Mouse (Mus musculus): ENCODE measurements at regions not wholly inside any gene's neighbourhood (a gene's known extent, or its start where the extent isn't known, plus 50 kb on each side); places are given as distances from the start of the nearest gene placed in this dataset.
"Not testable (repeated sequence)": the region's sequence is repeated elsewhere in the genome, so short reads cannot be mapped to it uniquely, and the experiment has no call there.

- no peak for DNase-seq (ENCODE audit: low spot score)
These were observed 59.3 kb downstream of the Sox2 start for GRCm38 (mm10) chr3:34709553-34709952.

GRCm38 (mm10) chr3:34712137-34712536 lies 61.9 kb downstream of the Sox2 start:
- not testable (repeated sequence) for DNase-seq (ENCODE audit: low spot score)

GRCm38 (mm10) chr3:34722506-34722905 lies 72.3 kb downstream of the Sox2 start:
- DNase-seq (ENCODE audit: low spot score): no peak

GRCm38 (mm10) chr3:34726955-34727354 lies 76.8 kb downstream of the Sox2 start:
- DNase-seq (ENCODE audit: low spot score): no peak

GRCm38 (mm10) chr3:34728282-34728681 lies 78.1 kb downstream of the Sox2 start:
- DNase-seq (ENCODE audit: low spot score): no peak

- DNase-seq (ENCODE audit: low spot score): no peak
These were observed 84.8 kb downstream of the Sox2 start for GRCm38 (mm10) chr3:34734966-34735365.

GRCm38 (mm10) chr3:34738001-34738400 lies 87.8 kb downstream of the Sox2 start:
- no peak for DNase-seq (ENCODE audit: low spot score)

- DNase-seq (ENCODE audit: low spot score): peak; percentile 66
These were observed 88.7 kb downstream of the Sox2 start for GRCm38 (mm10) chr3:34738938-34739337.

GRCm38 (mm10) chr3:34739693-34740092 lies 89.5 kb downstream of the Sox2 start:
- DNase-seq (ENCODE audit: low spot score): no peak

GRCm38 (mm10) chr3:34740110-34740509 lies 89.9 kb downstream of the Sox2 start:
- no peak for DNase-seq (ENCODE audit: low spot score)

- no peak for DNase-seq (ENCODE audit: low spot score)
These were observed 95.1 kb downstream of the Sox2 start for GRCm38 (mm10) chr3:34745181-34745736.

- DNase-seq (ENCODE audit: low spot score): no peak
These were observed 97.4 kb downstream of the Sox2 start for GRCm38 (mm10) chr3:34747499-34748093.

- DNase-seq (ENCODE audit: low spot score): no peak
These were observed 99.8 kb downstream of the Sox2 start for GRCm38 (mm10) chr3:34749989-34750388.

GRCm38 (mm10) chr3:34751551-34751950 lies 101.3 kb downstream of the Sox2 start:
- DNase-seq (ENCODE audit: low spot score): peak; percentile 87

- DNase-seq (ENCODE audit: low spot score): no peak
These were observed 103.4 kb downstream of the Sox2 start for GRCm38 (mm10) chr3:34753557-34753956.

- DNase-seq (ENCODE audit: low spot score): no peak
These were observed 104.6 kb downstream of the Sox2 start for GRCm38 (mm10) chr3:34754781-34755180.

- DNase-seq (ENCODE audit: low spot score): not testable (repeated sequence)
These were observed 105.1 kb downstream of the Sox2 start for GRCm38 (mm10) chr3:34755282-34755681.

- no peak for DNase-seq (ENCODE audit: low spot score)
These were observed 106.4 kb downstream of the Sox2 start for GRCm38 (mm10) chr3:34756632-34757031.

- DNase-seq (ENCODE audit: low spot score): no peak
These were observed 106.9 kb downstream of the Sox2 start for GRCm38 (mm10) chr3:34757130-34757529.

- no peak for DNase-seq (ENCODE audit: low spot score)
These were observed 107.8 kb downstream of the Sox2 start for GRCm38 (mm10) chr3:34757813-34758510.

GRCm38 (mm10) chr3:34759942-34760640 lies 109.9 kb downstream of the Sox2 start:
- DNase-seq (ENCODE audit: low spot score): no peak

GRCm38 (mm10) chr3:34761162-34761769 lies 111.1 kb downstream of the Sox2 start:
- no peak for DNase-seq (ENCODE audit: low spot score)

All from adipocyte (in vitro differentiated cells).